Mouse (Mus musculus): ENCODE results near the gene Sycp3. TPM values are rescaled to one million over a fixed set of nuclear protein-coding genes. Genes with fewer than 3 reads are reported as not detected.
"Not testable (repeated sequence)": the region's sequence is repeated elsewhere in the genome, so short reads cannot be mapped to it uniquely, and the experiment has no call there.

The Sycp3 gene
- total RNA-seq, 1 experiment from 2014 or later, result 3.5 TPM

- ATAC-seq (replicated peaks; ENCODE audit: insufficient number of reproducible peaks, low FRiP score, low TSS enrichment, poor library complexity, severe bottlenecking), result no peak
Measured at GRCm38 (mm10) chr10:88494959-88495587, 35.7 kb downstream of the Sycp3 start.

- ATAC-seq (replicated peaks; ENCODE audit: insufficient number of reproducible peaks, low FRiP score, low TSS enrichment, poor library complexity, severe bottlenecking), result no peak
Measured at GRCm38 (mm10) chr10:88496864-88497564, 37.6 kb downstream of the Sycp3 start.

- no peak for ATAC-seq (replicated peaks; ENCODE audit: insufficient number of reproducible peaks, low FRiP score, low TSS enrichment, poor library complexity, severe bottlenecking)
Measured at GRCm38 (mm10) chr10:88499993-88500392, 40.6 kb downstream of the Sycp3 start.

- no peak for ATAC-seq (replicated peaks; ENCODE audit: insufficient number of reproducible peaks, low FRiP score, low TSS enrichment, poor library complexity, severe bottlenecking)
Measured at GRCm38 (mm10) chr10:88501370-88501769, 42.0 kb downstream of the Sycp3 start.

GRCm38 (mm10) chr10:88501886-88502765 lies 42.8 kb downstream of the Sycp3 start:
- ATAC-seq (replicated peaks; ENCODE audit: insufficient number of reproducible peaks, low FRiP score, low TSS enrichment, poor library complexity, severe bottlenecking), result no peak

GRCm38 (mm10) chr10:88502919-88503318 lies 43.5 kb downstream of the Sycp3 start:
- no peak; the same call in 1 of the 2 replicates for ATAC-seq (replicated peaks; ENCODE audit: insufficient number of reproducible peaks, low FRiP score, low TSS enrichment, poor library complexity, severe bottlenecking)

- peak; percentile 62 for ATAC-seq (replicated peaks; ENCODE audit: insufficient number of reproducible peaks, low FRiP score, low TSS enrichment, poor library complexity, severe bottlenecking)
Measured at GRCm38 (mm10) chr10:88503421-88504314, 44.3 kb downstream of the Sycp3 start, which contains the start of gene Chpt1. Gene Chpt1, minus strand, starts transcription at chr10:88504073.

- ATAC-seq (replicated peaks; ENCODE audit: insufficient number of reproducible peaks, low FRiP score, low TSS enrichment, poor library complexity, severe bottlenecking), result no peak
Measured at GRCm38 (mm10) chr10:88504481-88504880, 45.1 kb downstream of the Sycp3 start.

- no peak for ATAC-seq (replicated peaks; ENCODE audit: insufficient number of reproducible peaks, low FRiP score, low TSS enrichment, poor library complexity, severe bottlenecking)
Measured at GRCm38 (mm10) chr10:88505256-88505655, 45.9 kb downstream of the Sycp3 start.

GRCm38 (mm10) chr10:88507691-88508143 lies 48.3 kb downstream of the Sycp3 start:
- no peak for ATAC-seq (replicated peaks; ENCODE audit: insufficient number of reproducible peaks, low FRiP score, low TSS enrichment, poor library complexity, severe bottlenecking)

GRCm38 (mm10) chr10:88510503-88511271 lies 51.3 kb downstream of the Sycp3 start:
- no peak for ATAC-seq (replicated peaks; ENCODE audit: insufficient number of reproducible peaks, low FRiP score, low TSS enrichment, poor library complexity, severe bottlenecking)

GRCm38 (mm10) chr10:88511355-88511754 lies 52.0 kb downstream of the Sycp3 start:
- no peak for ATAC-seq (replicated peaks; ENCODE audit: insufficient number of reproducible peaks, low FRiP score, low TSS enrichment, poor library complexity, severe bottlenecking)

GRCm38 (mm10) chr10:88513574-88514135 lies 54.3 kb downstream of the Sycp3 start:
- no peak for ATAC-seq (replicated peaks; ENCODE audit: insufficient number of reproducible peaks, low FRiP score, low TSS enrichment, poor library complexity, severe bottlenecking)

- ATAC-seq (replicated peaks; ENCODE audit: insufficient number of reproducible peaks, low FRiP score, low TSS enrichment, poor library complexity, severe bottlenecking), result no peak; the same call in 1 of the 2 replicates
Measured at GRCm38 (mm10) chr10:88514495-88514894, 55.1 kb downstream of the Sycp3 start.

GRCm38 (mm10) chr10:88515049-88515448 lies 55.7 kb downstream of the Sycp3 start:
- not testable (repeated sequence) for ATAC-seq (replicated peaks; ENCODE audit: insufficient number of reproducible peaks, low FRiP score, low TSS enrichment, poor library complexity, severe bottlenecking)

GRCm38 (mm10) chr10:88522795-88523194 lies 63.4 kb downstream of the Sycp3 start:
- ATAC-seq (replicated peaks; ENCODE audit: insufficient number of reproducible peaks, low FRiP score, low TSS enrichment, poor library complexity, severe bottlenecking), result no peak
